Mouse (Mus musculus) kidney, embryonic 15.5 days (tissue): ENCODE results near the gene Heatr6. TPM values are rescaled to one million over a fixed set of nuclear protein-coding genes. Genes with fewer than 3 reads are reported as not detected.

Source experiments
- ATAC-seq: fragments of 200-750 bp; cut with Nextera tagmentation; replicated peaks from 2 replicates; pipeline ENCODE4 v1.8.0; 2017; ENCODE audit warnings: moderate TSS enrichment; ENCODE audit not compliant: low FRiP score
- H3K27ac ChIP-seq: fragments of 300-500 bp; sonication (generic); 2 replicates; pipeline ENCODE4 v1.5.1; 2015; ENCODE audit warnings: mild to moderate bottlenecking, inconsistent platforms
- H3K27me3 ChIP-seq: fragments of 300-500 bp; sonication (generic); 2 replicates; pipeline ENCODE4 v1.6.1; 2015; ENCODE audit warnings: inconsistent platforms
- H3K36me3 ChIP-seq: fragments of 300-500 bp; sonication (generic); 2 replicates; pipeline ENCODE4 v1.6.1; 2015; ENCODE audit warnings: inconsistent platforms
- H3K4me1 ChIP-seq: fragments of 300-500 bp; sonication (generic); 2 replicates; pipeline ENCODE4 v1.6.1; 2015; ENCODE audit warnings: inconsistent platforms
- H3K4me2 ChIP-seq: fragments of 300-500 bp; sonication (generic); 2 replicates; pipeline ENCODE4 v1.6.1; 2015; ENCODE audit warnings: moderate library complexity, mild to moderate bottlenecking, inconsistent platforms
- H3K4me3 ChIP-seq: fragments of 300-500 bp; sonication (generic); replicated peaks from 2 replicates; pipeline ENCODE4 v1.5.1; 2015; ENCODE audit warnings: mild to moderate bottlenecking, inconsistent platforms
- H3K9ac ChIP-seq: fragments of 300-500 bp; sonication (generic); 2 replicates; pipeline ENCODE4 v1.6.1; 2015; ENCODE audit warnings: mild to moderate bottlenecking, inconsistent platforms
- H3K9me3 ChIP-seq: fragments of 300-500 bp; sonication (generic); replicated peaks from 2 replicates; pipeline ENCODE4 v1.6.1; 2016; ENCODE audit warnings: inconsistent platforms
- WGBS: fragments of 180-500 bp; shearing (Covaris S2); methylation state at CpG from one replicate; pipeline ENCODE4 v1.1.7; 2015; ENCODE audit warnings: mixed read lengths; 5-methylcytosine and 5-hydroxymethylcytosine counted together
- polyA plus RNA-seq: library from polyadenylated mRNA; unstranded; fragments of >200 nt; fragmentation: Nextera tagmentation; extraction: Ambion mirVana; gene quantifications from 2 replicates; pipeline ENCODE4 v1.2.1, GENCODE M21; 2015

Gene Heatr6
- polyA plus RNA-seq, 1 experiment from 2014 or later = 25.2 TPM

DNA sequence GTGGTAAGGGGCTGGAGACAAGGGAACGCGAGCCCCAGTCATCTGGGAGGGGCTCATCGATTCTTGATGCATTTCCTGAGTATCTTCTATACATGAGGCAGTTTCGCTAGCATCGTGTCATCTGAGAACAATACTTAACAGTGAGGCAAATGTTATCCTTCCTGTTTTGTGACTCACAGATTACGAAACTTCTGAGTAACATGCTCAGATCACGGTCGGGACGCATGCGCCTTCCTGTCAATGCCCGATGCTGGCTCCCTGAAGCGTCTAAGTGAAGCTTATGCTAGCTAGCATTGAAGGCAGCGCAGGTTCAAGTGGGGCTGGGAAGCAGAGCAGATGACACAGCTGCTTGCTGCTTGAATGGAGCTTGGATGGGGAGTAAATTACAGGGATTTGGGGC is 35.8 kb downstream of the Heatr6 start:
- Histone ChIP-seq H3K9ac (no peak overlapping the region), H3K4me1 (peaks cover 46% of the 10 kb centered on the region), H3K4me3 (no peak overlapping the region), H3K27me3 (no peaks in the 10 kb centered on the region), H3K36me3 (no peaks in the 10 kb centered on the region), H3K27ac (no peak overlapping the region), H3K4me2 (no peak overlapping the region), H3K9me3 (no peaks in the 10 kb centered on the region)
- no peak for ATAC-seq
- 59% methylated on average over 13 of the region's 13 CpGs for WGBS

DNA sequence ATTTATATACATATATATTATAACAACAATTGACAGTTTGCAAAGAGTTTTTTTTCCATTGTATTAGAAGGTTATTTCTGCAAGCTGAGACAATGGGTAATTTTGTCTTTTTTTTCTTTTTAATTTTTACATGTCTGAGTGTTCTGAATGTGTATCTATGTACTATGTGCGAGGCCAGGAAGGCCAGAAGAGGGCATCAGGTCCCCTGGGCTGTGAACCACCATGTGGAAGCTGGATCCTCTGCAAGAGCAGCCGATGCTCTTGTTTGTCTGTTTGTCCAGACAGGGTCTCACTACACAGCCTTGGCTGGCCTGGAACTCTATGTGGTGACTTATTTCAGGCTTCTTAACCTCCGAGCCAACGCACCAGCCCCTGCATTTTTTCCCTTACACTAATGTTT is 37.6 kb downstream of the Heatr6 start:
- Histone ChIP-seq H3K27ac (no peak overlapping the region), H3K4me2 (no peak overlapping the region), H3K9me3 (no peaks in the 10 kb centered on the region), H3K27me3 (no peaks in the 10 kb centered on the region), H3K4me1 (peaks cover 40% of the 10 kb centered on the region), H3K9ac (no peak overlapping the region), H3K4me3 (no peak overlapping the region), H3K36me3 (no peaks in the 10 kb centered on the region)
- no peak for ATAC-seq
- WGBS = 69% methylated on average over 4 of the region's 4 CpGs

DNA sequence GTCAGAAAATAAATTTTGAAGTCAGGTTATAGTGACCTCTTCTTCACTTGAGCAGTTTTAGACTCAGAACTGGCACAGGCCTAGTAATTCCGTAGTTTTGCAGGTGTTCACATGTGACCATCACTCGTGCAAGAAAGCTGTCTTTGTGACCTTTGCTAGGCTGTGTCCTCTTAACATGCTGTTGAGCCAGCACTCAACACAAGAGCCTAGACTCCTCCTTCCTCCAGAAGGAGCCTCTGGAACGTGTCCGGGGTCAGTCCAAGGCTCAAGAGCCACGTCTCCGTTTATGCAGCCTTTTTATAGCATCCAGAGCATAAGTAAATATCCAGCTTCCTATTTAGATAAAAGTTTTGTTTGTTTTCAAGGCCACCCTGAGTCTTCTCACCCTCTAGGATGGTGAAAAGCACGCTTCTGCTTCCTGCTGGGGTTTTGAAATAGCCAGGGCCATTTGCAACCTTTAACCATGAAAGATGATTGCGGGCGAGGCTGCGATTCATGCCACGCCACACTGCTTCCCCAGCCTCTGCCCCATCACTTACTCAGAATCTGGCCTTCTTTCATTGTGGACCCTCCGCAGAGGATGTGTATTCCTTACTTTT is 38.9 kb downstream of the Heatr6 start:
- Histone ChIP-seq H3K27ac (peak overlapping the region; percentile 52), H3K36me3 (no peaks in the 10 kb centered on the region), H3K4me1 (peaks cover 39% of the 10 kb centered on the region), H3K27me3 (no peaks in the 10 kb centered on the region), H3K9me3 (no peaks in the 10 kb centered on the region), H3K4me3 (no peak overlapping the region), H3K4me2 (no peak overlapping the region), H3K9ac (no peak overlapping the region)
- 71% methylated on average over 12 of the region's 12 CpGs for WGBS
- ATAC-seq = no peak

DNA sequence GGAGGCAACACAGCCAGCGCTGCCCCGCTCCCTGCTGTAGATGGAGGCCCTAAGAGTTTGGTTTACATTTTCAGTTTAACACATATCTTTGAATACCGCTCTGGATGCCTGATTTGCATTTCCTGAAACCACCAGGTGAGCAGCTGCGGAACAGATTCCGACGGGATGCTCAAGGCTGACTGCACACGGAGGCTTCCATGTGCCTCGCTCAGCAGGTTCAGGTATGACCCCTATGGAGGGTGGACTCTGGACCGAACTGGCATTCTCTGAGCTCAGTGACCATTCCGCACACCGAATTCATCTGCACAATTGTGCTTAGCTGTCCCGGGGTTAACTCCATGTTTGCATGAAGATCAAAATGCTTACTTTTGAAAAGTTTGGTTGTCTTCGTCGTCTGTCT is 39.8 kb downstream of the Heatr6 start:
- Histone ChIP-seq H3K27me3 (no peaks in the 10 kb centered on the region), H3K4me2 (no peak overlapping the region), H3K27ac (peak overlapping the region; percentile 52), H3K36me3 (no peaks in the 10 kb centered on the region), H3K9me3 (no peaks in the 10 kb centered on the region), H3K4me3 (no peak overlapping the region), H3K9ac (no peak overlapping the region), H3K4me1 (peaks cover 39% of the 10 kb centered on the region)
- ATAC-seq = no peak; the same call in 1 of the 2 replicates
- WGBS = 67% methylated on average over 14 of the region's 14 CpGs

DNA sequence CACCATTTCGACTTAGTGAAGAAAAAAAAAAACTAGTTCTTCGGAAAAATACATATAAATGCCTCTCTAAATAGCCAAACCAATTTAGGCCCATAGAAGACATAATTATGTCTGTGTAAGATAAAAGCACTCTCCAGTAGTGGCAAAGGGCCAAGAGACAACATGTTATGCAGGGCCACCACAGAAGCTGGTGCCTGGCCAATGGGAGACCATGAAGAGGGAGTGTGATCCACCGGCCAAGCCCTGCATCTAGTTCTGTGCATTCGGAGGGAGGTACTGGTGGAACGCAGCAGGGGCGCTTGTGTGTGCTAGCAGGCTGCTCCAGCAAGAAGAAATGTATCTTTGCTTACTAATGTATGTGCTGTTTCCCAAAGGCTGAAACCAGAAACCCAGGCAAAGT is 42.6 kb downstream of the Heatr6 start:
- 65% methylated on average over 6 of the region's 6 CpGs for WGBS
- H3K4me3 ChIP-seq = no peak overlapping the region
- no peaks in the 10 kb centered on the region for H3K36me3 ChIP-seq
- H3K27ac ChIP-seq = peak overlapping the region; percentile 84
- no peaks in the 10 kb centered on the region for H3K27me3 ChIP-seq
- H3K4me1 ChIP-seq = peaks cover 30% of the 10 kb centered on the region
- no peaks in the 10 kb centered on the region for H3K9me3 ChIP-seq
- H3K4me2 ChIP-seq = no peak overlapping the region
- no peak for ATAC-seq
- H3K9ac ChIP-seq = no peak overlapping the region

DNA sequence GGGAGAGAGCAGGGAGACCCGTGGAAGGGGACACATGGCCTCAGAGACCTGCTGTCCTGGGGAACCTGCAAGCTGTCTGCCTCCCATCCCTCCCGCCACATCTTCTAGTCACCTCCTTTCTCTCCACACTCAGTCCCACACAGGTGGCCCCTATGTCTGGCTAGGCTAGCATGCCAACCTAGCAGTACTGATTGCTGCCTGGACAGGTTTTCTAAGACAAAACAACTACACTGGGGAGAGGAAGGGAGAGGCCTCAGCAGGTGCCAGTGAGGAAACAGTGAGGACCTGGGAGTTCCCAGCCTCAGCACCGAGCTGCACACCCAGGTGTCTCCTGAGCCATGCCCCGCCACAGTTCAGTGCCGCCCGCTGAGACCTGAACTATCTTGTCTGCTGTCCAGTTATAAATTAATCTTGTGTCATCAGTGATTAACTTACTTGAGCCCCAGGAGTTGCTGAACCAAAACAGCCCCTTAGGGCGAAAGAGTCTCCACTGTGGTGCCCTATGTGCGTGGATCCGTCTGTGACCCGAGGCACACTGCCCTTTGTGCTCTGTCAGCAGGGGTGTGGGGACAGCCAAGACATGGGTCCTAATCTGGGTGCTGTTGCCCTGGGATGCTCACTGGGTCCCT is 43.6 kb downstream of the Heatr6 start:
- no peak overlapping the region for H3K4me3 ChIP-seq
- H3K9ac ChIP-seq = no peak overlapping the region
- H3K27me3 ChIP-seq = no peaks in the 10 kb centered on the region
- no peaks in the 10 kb centered on the region for H3K9me3 ChIP-seq
- no peaks in the 10 kb centered on the region for H3K36me3 ChIP-seq
- peaks cover 28% of the 10 kb centered on the region for H3K4me1 ChIP-seq
- ATAC-seq = peak; percentile 86
- H3K4me2 ChIP-seq = no peak overlapping the region
- WGBS = 62% methylated on average over 10 of the region's 10 CpGs
- peak overlapping the region; percentile 84 for H3K27ac ChIP-seq

DNA sequence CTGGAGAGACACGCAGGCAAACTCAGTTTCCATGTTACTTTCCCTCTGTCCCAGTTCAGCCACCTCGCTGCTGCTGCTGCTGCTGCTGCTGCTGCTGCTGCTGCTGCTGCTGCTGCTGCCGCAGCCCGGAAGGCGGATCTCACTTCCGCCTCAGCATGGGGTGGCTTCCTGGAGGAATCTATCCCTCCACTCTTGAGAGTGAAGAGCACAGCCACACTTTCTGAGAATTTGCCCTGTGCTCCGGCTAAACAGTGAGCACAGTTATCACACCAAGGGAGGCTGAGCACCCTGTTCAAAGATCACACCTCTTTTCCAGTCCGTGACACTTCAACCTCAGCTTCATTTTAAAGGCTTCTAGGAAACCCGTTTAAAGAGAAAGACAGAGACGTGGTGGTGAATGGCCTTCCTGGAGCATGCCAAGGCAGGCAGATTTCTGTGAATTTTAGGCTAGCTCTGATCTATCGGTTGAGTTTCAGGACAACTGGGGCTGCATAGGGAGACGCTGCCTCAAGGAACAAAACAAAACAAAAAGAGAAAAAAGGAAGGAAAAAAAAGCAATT is 46.5 kb downstream of the Heatr6 start:
- H3K9me3 ChIP-seq = no peaks in the 10 kb centered on the region
- H3K4me3 ChIP-seq = no peak overlapping the region
- no peak overlapping the region for H3K4me2 ChIP-seq
- H3K27me3 ChIP-seq = no peaks in the 10 kb centered on the region
- 74% methylated on average over 12 of the region's 12 CpGs for WGBS
- H3K4me1 ChIP-seq = peaks cover 17% of the 10 kb centered on the region
- no peak overlapping the region for H3K9ac ChIP-seq
- no peak for ATAC-seq
- no peaks in the 10 kb centered on the region for H3K36me3 ChIP-seq
- peak overlapping the region; percentile 32; the same call in 1 of the 2 replicates for H3K27ac ChIP-seq

DNA sequence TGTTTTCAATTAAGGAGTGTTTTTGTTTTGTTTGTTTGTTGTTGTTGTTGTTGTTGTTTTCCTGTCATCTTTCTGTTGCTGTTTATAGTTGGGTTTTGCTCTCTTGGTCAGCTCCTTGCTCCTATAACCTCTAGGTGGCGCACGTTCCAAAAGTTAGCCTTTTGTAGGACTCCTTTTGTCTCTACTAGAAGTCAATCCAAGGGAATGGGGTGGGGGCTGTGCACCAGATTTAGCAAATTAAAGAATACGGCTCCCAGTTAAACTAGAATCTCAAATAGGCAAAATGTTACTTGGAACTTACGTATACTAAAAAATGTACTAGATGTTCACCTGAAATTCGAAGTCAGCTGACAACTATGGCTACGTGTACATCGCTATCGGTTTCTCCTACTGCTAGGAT is 48.7 kb downstream of the Heatr6 start:
- no peak overlapping the region for H3K4me2 ChIP-seq
- H3K27ac ChIP-seq = no peak overlapping the region
- H3K4me3 ChIP-seq = no peak overlapping the region
- no peaks in the 10 kb centered on the region for H3K27me3 ChIP-seq
- no peaks in the 10 kb centered on the region for H3K36me3 ChIP-seq
- no peak overlapping the region for H3K9ac ChIP-seq
- peaks cover 7% of the 10 kb centered on the region; the same call in 1 of the 2 replicates for H3K4me1 ChIP-seq
- no peaks in the 10 kb centered on the region for H3K9me3 ChIP-seq
- ATAC-seq = no peak
- WGBS = 66% methylated on average over 8 of the region's 8 CpGs

DNA sequence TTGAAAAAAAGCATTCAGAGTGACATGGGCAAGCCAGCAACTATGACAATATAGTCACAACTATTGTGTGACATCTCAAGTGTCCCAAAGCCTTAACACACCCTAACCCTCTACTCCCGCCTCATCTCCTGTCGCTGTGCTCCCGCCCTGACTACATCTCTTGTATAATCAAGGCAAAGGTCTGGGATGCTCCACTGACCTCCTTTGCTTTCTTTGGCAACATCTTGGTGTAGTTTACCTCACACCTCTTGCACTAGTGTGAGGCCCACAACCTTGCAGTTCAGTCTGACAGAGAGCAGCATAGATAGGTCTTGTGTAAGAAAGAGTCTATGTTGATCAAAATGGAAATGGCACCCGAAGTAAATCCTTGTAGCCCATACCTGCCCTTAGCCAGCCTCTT is 49.1 kb downstream of the Heatr6 start:
- ATAC-seq = no peak
- Histone ChIP-seq H3K4me3 (no peak overlapping the region), H3K4me1 (peaks cover 3% of the 10 kb centered on the region; the same call in 1 of the 2 replicates), H3K27ac (no peak overlapping the region), H3K9ac (no peak overlapping the region), H3K36me3 (no peaks in the 10 kb centered on the region), H3K4me2 (no peak overlapping the region), H3K27me3 (no peaks in the 10 kb centered on the region), H3K9me3 (no peaks in the 10 kb centered on the region)
- 87% methylated on average over 4 of the region's 4 CpGs for WGBS

DNA sequence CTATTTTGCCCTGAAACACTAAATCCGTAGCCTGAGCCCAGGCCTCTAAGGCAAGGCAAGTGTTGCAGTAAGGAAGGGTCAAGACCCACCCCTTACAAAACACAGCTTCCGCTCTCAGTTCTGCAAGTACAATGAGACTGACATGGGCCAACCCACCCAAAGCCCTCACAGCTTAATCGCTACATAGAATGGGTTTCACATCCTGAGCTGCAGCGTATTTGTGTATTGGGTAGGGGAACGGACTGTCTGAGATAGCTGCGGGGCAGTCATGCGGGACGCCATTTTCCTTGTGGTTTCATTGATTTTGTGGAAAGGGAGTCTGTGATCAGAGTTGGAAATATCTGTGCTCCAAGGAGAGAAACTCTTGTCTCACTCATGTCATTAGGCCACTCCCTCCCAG is 56.9 kb downstream of the Heatr6 start:
- Histone ChIP-seq H3K4me2 (no peak overlapping the region), H3K36me3 (no peaks in the 10 kb centered on the region), H3K4me1 (peaks cover 10% of the 10 kb centered on the region; the same call in 1 of the 2 replicates), H3K4me3 (no peak overlapping the region), H3K9ac (no peak overlapping the region), H3K27ac (0 out of 2 replicates have a peak overlapping the region, but pooled peaks have one; percentile 0), H3K27me3 (no peaks in the 10 kb centered on the region), H3K9me3 (no peaks in the 10 kb centered on the region)
- no peak for ATAC-seq
- WGBS = 67% methylated on average over 8 of the region's 8 CpGs

DNA sequence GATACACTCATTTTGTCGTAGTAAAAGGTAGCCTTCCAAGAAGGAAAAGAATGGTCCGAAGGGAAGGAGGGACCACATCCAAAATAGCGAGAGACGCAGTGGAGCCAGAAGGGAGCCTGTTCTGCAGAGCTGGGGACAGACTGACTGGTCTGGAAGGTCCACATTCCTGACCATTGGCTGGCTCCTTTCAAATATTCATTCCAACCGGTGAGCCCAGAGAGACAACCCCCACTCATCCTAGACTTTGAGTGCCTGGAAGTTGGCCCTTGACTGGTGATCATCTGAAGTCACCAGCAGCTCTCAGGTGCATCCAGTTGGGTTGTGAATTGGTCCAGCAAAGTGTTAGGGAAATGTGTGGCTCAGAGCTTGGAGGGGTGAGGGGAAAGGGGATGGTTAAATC is 61.7 kb downstream of the Heatr6 start:
- peak overlapping the region; percentile 94 for H3K27ac ChIP-seq
- no peak for ATAC-seq
- H3K36me3 ChIP-seq = no peaks in the 10 kb centered on the region
- 78% methylated on average over 5 of the region's 5 CpGs for WGBS
- H3K9me3 ChIP-seq = no peaks in the 10 kb centered on the region
- H3K4me3 ChIP-seq = no peak overlapping the region
- no peak overlapping the region for H3K9ac ChIP-seq
- no peak overlapping the region for H3K4me2 ChIP-seq
- H3K27me3 ChIP-seq = no peaks in the 10 kb centered on the region
- peaks cover 39% of the 10 kb centered on the region for H3K4me1 ChIP-seq

DNA sequence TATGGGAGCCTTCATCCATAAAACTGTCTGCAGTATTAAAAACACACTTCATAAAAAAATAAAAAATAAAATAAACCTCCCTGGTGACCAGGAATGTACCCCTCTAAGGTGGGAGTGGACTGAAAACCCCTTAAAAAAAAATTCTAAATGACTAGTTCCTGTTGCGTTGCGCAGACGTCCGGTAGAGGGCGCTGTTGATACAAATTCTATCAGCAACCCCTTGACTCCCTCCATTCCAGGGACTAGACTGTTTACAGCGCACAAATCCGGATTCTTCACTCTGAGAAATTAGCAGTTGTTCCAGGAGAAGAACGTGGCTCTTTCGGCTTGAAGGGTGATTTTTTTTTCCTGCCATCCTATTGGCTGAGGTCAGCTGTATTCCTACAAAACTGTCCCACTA is 62.1 kb downstream of the Heatr6 start:
- Histone ChIP-seq H3K4me3 (no peak overlapping the region), H3K4me2 (peak overlapping the region; percentile 29; the same call in 1 of the 2 replicates), H3K4me1 (peaks cover 37% of the 10 kb centered on the region), H3K9me3 (no peaks in the 10 kb centered on the region), H3K27me3 (no peaks in the 10 kb centered on the region), H3K27ac (peak overlapping the region; percentile 94), H3K36me3 (no peaks in the 10 kb centered on the region), H3K9ac (no peak overlapping the region)
- ATAC-seq = no peak
- 6% methylated on average over 9 of the region's 9 CpGs for WGBS
